Comparison of ENCODE assay signal across 8 mouse cellular contexts in genomic region chr7:24269667-24270287, GRCm38 (mm10). TPM values are rescaled to one million over a fixed set of nuclear protein-coding genes. Genes with fewer than 3 reads are reported as not detected.
A peak's percentile ranks its signal among the peaks of the same experiment; 100 is the strongest.
DNase-seq lines count a peak whose midpoint lies in the region; ATAC-seq lines count a peak whose summit lies in the region.

No protein-coding gene starts in this region.

- H3K9ac ChIP-seq in limb, embryonic 12.5 days (replicated peaks), result peak overlapping the region; percentile 75

- H3K9me3 ChIP-seq in megakaryocyte, embryonic 14.5 days, result no peaks in the 10 kb centered on the region
- H3K9me3 ChIP-seq in limb, embryonic 12.5 days, result no peaks in the 10 kb centered on the region

- peaks cover 13% of the 10 kb centered on the region for H3K4me1 ChIP-seq in megakaryocyte, embryonic 14.5 days
- H3K4me1 ChIP-seq in limb, embryonic 12.5 days (replicated peaks), result 0 out of 2 replicates have a peak, but pooled peaks cover 4% of the 10 kb centered on the region

- H3K4me3 ChIP-seq in megakaryocyte, embryonic 14.5 days (replicated peaks), result peak overlapping the region; percentile 91
- H3K4me3 ChIP-seq in limb, embryonic 12.5 days (replicated peaks), result peak overlapping the region; percentile 64

- DNase-seq in cerebellum, adult 9-10 months, result peak; percentile 38
- DNase-seq in cerebellum, postnatal 25 days, result no peak
- DNase-seq in skeletal muscle tissue, adult 2 months (ENCODE audit: low read depth, low spot score), result peak; percentile 4
- DNase-seq in natural killer cell, adult 2 months (ENCODE audit: low spot score in 2 of 2), result no peak

- no peaks in the 10 kb centered on the region for H3K27me3 ChIP-seq in megakaryocyte, embryonic 14.5 days (replicated peaks)
- no peaks in the 10 kb centered on the region for H3K27me3 ChIP-seq in limb, embryonic 12.5 days

- peak overlapping the region; percentile 80 for H3K4me2 ChIP-seq in limb, embryonic 12.5 days

- ATAC-seq in megakaryocyte, adult 5-6 weeks (ENCODE audit: poor library complexity, severe bottlenecking), result no peak
- ATAC-seq in limb, embryonic 12.5 days (ENCODE audit: insufficient number of reproducible peaks, insufficient read depth, low FRiP score, low TSS enrichment, low read depth), result peak; percentile 58; the same call in 1 of the 2 replicates
- ATAC-seq in CD4-positive, CD25-positive, alpha-beta regulatory T cell, adult 4 months, result no peak

- peaks cover 5% of the 10 kb centered on the region for H3K36me3 ChIP-seq in megakaryocyte, embryonic 14.5 days (replicated peaks; ENCODE audit: low read length)
- peaks cover 13% of the 10 kb centered on the region for H3K36me3 ChIP-seq in limb, embryonic 12.5 days

- H3K27ac ChIP-seq in limb, embryonic 12.5 days, result 0 out of 2 replicates have a peak overlapping the region, but pooled peaks have one; percentile 80

- 38% methylated on average over 7 of the region's 7 CpGs for WGBS in limb, embryonic 12.5 days

RNA-seq across cellular contexts. Expression of gene Zfp93, which starts 0.4 kb away (rescaled TPM):
- polyA plus RNA-seq in megakaryocyte, embryonic 14.5 days (2012; ENCODE audit: insufficient read depth, low replicate concordance), result 1.2 TPM in 1 of 2 replicates, not detected in the other
- total RNA-seq in megakaryocyte, adult 5-6 weeks (2015), result 0.36 TPM in 1 of 2 replicates, not detected in the other
- total RNA-seq in megakaryocyte, adult 5-6 weeks (2017), result 0.08 and 0.26 TPM in 2 replicates
- 10.0 and 12.0 TPM in 2 replicates for polyA plus RNA-seq in limb, embryonic 12.5 days (2016; fragmentation: Nextera tagmentation; extraction: Ambion mirVana)
- 1 to 10 TPM; 2.5 to 2.9 TPM for polyA plus RNA-seq in CD4-positive, CD25-positive, alpha-beta regulatory T cell, adult 4 months (2017; shearing (Covaris generic))

RNA-seq across cellular contexts. Expression of gene Zfp108, which starts 15.2 kb away (rescaled TPM):
- polyA plus RNA-seq in megakaryocyte, embryonic 14.5 days (2012; ENCODE audit: insufficient read depth, low replicate concordance), result not detected in 2 replicates
- total RNA-seq in megakaryocyte, adult 5-6 weeks (2015), result 0.56 and 0.93 TPM in 2 replicates
- total RNA-seq in megakaryocyte, adult 5-6 weeks (2017), result 0.51 and 0.65 TPM in 2 replicates
- polyA plus RNA-seq in limb, embryonic 12.5 days (2016; fragmentation: Nextera tagmentation; extraction: Ambion mirVana), result 4.2 and 4.8 TPM in 2 replicates
- polyA plus RNA-seq in CD4-positive, CD25-positive, alpha-beta regulatory T cell, adult 4 months (2017; shearing (Covaris generic)), result under 1 TPM in 1 of 2 experiments, not detected in 1; 0.70 TPM

RNA-seq across cellular contexts. Expression of gene Zfp61, which starts 31.3 kb away (rescaled TPM):
- polyA plus RNA-seq in megakaryocyte, embryonic 14.5 days (2012; ENCODE audit: insufficient read depth, low replicate concordance), result 5.2 and 7.2 TPM in 2 replicates
- total RNA-seq in megakaryocyte, adult 5-6 weeks (2015), result 4.2 and 4.9 TPM in 2 replicates
- total RNA-seq in megakaryocyte, adult 5-6 weeks (2017), result 10.6 and 12.7 TPM in 2 replicates
- 57.6 and 61.1 TPM in 2 replicates for polyA plus RNA-seq in limb, embryonic 12.5 days (2016; fragmentation: Nextera tagmentation; extraction: Ambion mirVana)
- 10 to 100 TPM; 19.4 to 27.8 TPM for polyA plus RNA-seq in CD4-positive, CD25-positive, alpha-beta regulatory T cell, adult 4 months (2017; shearing (Covaris generic))

RNA-seq across cellular contexts. Expression of gene Zfp109, which starts 32.4 kb away (rescaled TPM):
- 0.27 TPM in 1 of 2 replicates, not detected in the other for polyA plus RNA-seq in megakaryocyte, embryonic 14.5 days (2012; ENCODE audit: insufficient read depth, low replicate concordance)
- total RNA-seq in megakaryocyte, adult 5-6 weeks (2015), result 1.0 and 1.1 TPM in 2 replicates
- total RNA-seq in megakaryocyte, adult 5-6 weeks (2017), result 1.5 and 2.6 TPM in 2 replicates
- 7.1 and 7.5 TPM in 2 replicates for polyA plus RNA-seq in limb, embryonic 12.5 days (2016; fragmentation: Nextera tagmentation; extraction: Ambion mirVana)
- 1 to 10 TPM; 2.2 to 3.7 TPM for polyA plus RNA-seq in CD4-positive, CD25-positive, alpha-beta regulatory T cell, adult 4 months (2017; shearing (Covaris generic))

RNA-seq across cellular contexts. Expression of gene Zfp94, which starts 46.7 kb away (rescaled TPM):
- polyA plus RNA-seq in megakaryocyte, embryonic 14.5 days (2012; ENCODE audit: insufficient read depth, low replicate concordance), result 1.1 TPM in 1 of 2 replicates, not detected in the other
- 0.49 and 1.6 TPM in 2 replicates for total RNA-seq in megakaryocyte, adult 5-6 weeks (2015)
- total RNA-seq in megakaryocyte, adult 5-6 weeks (2017), result 0.94 and 0.95 TPM in 2 replicates
- polyA plus RNA-seq in limb, embryonic 12.5 days (2016; fragmentation: Nextera tagmentation; extraction: Ambion mirVana), result 15.6 and 15.9 TPM in 2 replicates
- polyA plus RNA-seq in CD4-positive, CD25-positive, alpha-beta regulatory T cell, adult 4 months (2017; shearing (Covaris generic)), result 10 to 100 TPM; 10.6 to 13.8 TPM

Comparison
In these comparisons a context has a peak if more than half of its experiments do, and no peak if none do; other contexts are left out.
1. DNase-seq: peak in cerebellum, adult 9-10 months (single experiment) and skeletal muscle tissue, adult 2 months (single experiment); none in cerebellum, postnatal 25 days (0 of 2) and natural killer cell, adult 2 months (0 of 2).